Mouse (Mus musculus): ENCODE data around the gene Gm21887.
"Not testable (repeated sequence)": the region's sequence is repeated elsewhere in the genome, so short reads cannot be mapped to it uniquely, and the experiment has no call there.

Gene Gm21887

GRCm38 (mm10) chrX:170009016-170009750 is at the start of gene Gm21887:
Gene Gm21887, plus strand, starts transcription at chrX:170009659.
- DNase-seq (ENCODE audit: low read depth, low spot score), result peak; percentile 100

- no peak for DNase-seq (ENCODE audit: low read depth, low spot score)
Measured at GRCm38 (mm10) chrX:169969337-169969736, 40.1 kb upstream of the Gm21887 start.

GRCm38 (mm10) chrX:169969765-169970164 is 39.7 kb upstream of the Gm21887 start:
- DNase-seq (ENCODE audit: low read depth, low spot score), result not testable (repeated sequence)

DNA sequence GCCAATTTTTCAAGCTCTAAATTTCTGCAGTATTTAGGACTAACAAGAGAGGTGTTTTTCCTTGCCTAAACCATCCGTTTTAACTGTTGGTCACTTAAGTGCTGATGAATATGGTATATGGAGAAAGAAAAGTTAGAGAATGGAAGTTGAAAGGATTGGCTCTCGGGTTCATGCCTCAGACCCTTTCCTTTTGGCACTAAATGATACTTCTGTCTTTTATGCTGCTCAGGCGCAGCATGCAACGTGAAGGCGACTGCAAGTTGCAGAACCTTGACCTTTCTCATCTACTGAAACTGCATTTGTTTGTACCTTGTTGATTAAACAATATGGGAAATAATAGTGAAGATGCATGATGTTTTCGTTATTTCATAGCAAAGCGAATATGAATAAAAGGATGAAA is 38.9 kb upstream of the Gm21887 start:
- DNase-seq (ENCODE audit: low read depth, low spot score), result not testable (repeated sequence)

DNA sequence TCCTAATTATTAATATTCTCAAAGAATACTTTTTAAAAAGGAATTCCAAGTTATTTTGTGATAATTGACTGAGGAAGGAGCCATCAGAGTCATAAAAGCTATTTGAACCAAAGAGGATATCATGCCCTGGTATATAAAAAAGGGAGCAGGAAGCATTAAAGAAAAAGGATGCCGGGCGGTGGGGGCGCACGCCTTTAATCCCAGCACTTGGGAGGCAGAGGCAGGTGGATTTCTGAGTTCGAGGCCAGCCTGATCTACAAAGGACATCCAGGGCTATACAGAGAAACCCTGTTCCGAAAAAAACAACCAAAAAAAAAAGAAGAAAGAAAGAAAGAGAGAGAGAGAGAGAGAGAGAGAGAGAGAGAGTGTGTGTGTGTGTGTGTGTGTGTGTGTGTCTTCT is 37.9 kb upstream of the Gm21887 start:
- DNase-seq (ENCODE audit: low read depth, low spot score), result not testable (repeated sequence)

DNA sequence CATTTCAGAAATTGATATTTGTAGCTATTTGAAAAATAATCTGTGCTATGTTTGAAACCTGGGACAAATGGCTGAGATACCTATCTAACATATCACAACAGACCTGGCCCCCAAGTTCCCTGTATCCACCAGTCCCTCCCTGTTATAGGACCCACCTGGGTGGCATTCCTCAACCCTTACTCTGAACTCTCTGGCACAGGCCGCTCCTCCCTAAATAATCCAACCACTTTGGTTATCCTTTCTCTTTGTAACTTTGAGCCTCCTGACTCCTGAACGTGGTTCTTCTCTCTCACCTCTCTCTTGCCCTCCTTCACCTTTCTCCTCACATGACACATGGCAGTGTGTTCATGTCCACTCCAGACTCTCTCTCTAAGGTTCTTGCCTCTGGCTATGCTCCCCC is 37.3 kb upstream of the Gm21887 start:
- not testable (repeated sequence) for DNase-seq (ENCODE audit: low read depth, low spot score)

DNA sequence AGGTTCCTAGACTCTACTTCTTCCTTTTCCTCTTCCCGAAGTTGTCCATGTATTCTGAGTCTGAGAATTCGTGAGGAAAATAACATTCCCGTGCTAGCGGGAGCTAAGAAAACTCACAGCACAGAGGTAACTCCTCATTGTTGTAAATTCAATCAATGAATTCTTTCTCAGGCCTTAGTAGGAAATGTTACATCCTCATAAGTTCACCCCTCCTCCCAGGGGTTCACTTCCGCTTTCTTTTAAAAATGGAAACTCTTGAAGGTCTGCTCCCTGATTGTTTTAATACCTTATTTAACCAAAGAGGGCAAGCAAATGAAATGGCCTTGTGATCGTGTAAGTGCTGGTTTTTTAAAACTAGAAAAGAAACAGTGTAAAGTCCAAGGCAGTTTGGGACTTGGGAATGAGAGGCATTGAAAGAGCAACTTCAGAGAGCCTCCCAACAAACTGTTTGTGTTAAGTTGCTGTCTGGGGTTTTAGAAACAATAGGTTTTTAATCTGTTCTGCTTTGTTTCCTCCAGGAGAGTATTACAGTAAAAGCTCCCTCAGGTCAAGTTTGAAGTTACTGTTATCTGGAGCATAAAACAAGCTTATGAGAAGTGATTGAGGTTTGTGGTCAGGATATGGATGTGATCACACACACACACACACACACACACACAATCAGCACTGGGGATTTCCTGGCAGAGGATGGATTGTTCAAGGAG is 36.5 kb upstream of the Gm21887 start:
- DNase-seq (ENCODE audit: low read depth, low spot score), result not testable (repeated sequence)

DNA sequence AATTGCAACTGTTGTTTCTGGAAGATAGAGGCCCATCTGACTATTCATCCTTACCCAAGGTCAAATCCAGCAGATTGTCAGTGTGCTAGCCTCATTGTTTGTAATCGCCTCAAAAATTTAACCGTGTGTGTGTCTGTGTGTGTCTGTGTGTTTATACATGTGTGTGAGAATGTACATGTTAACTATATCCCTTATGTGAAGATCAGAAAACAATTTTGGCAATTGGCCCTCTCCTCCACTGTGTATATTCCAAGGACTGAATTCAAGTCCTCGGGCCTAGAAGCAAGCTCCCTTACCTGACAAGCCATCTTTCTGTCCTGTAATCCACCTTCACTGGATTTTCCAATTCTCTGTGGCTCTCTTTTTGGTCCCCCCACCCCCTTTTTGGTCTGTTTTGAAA is 35.7 kb upstream of the Gm21887 start:
- not testable (repeated sequence) for DNase-seq (ENCODE audit: low read depth, low spot score)

DNA sequence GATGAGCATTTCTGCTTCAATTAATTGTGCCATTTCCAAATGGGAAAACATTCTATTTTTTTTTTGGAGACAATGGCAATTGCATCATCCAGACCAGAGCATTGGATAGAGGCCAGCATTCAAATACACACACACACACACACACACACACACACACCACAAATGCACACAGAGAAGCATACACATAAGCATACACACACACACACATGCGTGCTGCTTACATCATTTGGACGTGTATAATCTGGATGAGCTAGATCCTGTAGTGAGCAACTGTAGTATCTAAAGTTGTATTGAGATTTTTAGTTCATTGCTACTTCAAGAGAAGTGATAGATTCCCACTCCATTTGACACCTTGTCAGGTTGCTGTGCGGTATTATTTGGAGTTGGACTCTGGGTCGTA is 35.0 kb upstream of the Gm21887 start:
- not testable (repeated sequence) for DNase-seq (ENCODE audit: low read depth, low spot score)

GRCm38 (mm10) chrX:169974974-169975373 is 34.5 kb upstream of the Gm21887 start:
- DNase-seq (ENCODE audit: low read depth, low spot score), result not testable (repeated sequence)

- DNase-seq (ENCODE audit: low read depth, low spot score), result not testable (repeated sequence)
Measured at GRCm38 (mm10) chrX:169975681-169976131, 33.8 kb upstream of the Gm21887 start.

GRCm38 (mm10) chrX:169976340-169976739 is 33.1 kb upstream of the Gm21887 start:
- DNase-seq (ENCODE audit: low read depth, low spot score), result not testable (repeated sequence)

GRCm38 (mm10) chrX:169977856-169978435 is 31.5 kb upstream of the Gm21887 start:
- DNase-seq (ENCODE audit: low read depth, low spot score), result not testable (repeated sequence)

DNA sequence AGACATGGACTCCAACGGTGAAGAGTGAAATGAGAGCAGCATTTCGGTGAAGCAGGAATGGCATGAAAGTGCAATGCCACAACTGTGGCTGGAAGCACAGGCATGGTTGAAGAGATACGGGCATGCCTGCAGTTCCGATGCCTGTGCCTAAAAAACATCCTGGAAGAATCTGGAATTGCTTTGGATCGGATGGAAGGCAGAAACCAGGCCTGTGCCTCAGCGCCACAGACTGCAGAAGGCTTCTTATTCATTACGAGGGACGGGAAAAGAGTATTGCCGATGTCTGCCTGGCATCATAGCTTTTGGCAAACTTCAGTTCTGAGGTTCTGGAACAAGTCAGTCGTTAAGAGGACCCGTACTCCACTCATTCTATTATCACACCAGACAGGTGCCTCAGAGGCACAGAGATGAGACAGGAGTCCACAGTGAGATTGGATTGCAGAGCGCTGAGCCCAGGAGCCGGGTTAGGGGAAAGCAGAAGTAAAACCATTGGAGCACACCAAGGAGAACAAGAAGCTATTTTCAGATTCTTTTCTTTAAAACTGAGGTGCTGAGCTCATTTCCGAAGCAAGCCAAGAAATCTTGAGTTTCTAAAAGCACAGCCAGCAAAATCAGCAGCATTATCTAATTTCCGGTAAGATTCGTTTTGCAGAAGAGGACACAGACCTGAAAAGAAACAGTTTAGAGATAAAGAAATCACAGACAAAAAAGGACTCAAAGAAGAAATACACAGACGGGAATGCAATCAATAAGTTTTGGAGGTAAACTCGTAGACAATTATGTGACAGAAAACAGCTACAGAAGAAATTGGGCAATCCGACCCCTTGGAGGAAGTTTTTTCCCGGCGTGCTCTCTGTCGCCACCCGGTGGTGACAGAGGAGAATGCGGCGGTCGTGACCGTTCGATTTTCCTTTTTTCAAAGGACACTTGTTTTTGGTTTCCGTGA is 30.8 kb upstream of the Gm21887 start:
- DNase-seq (ENCODE audit: low read depth, low spot score), result not testable (repeated sequence)

- not testable (repeated sequence) for DNase-seq (ENCODE audit: low read depth, low spot score)
Measured at GRCm38 (mm10) chrX:169979461-169980202, 29.8 kb upstream of the Gm21887 start.

DNA sequence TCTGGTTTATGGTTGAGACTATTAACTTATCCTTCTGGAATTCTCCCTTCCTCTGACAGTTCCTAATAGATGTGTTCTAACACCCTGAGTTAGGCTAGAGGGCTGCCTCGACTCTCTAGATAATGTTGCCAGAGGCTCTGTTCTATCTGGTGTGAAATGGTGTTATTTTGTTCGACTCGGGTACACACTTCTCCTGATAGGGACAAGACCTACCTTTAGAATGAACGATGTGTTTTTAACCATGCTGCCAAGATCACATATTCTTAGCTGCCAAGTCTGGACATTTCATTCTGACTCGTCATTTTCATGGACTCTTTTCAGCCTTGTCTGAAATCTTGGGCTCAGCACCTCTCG is 29.3 kb upstream of the Gm21887 start:
- not testable (repeated sequence) for DNase-seq (ENCODE audit: low read depth, low spot score)

DNA sequence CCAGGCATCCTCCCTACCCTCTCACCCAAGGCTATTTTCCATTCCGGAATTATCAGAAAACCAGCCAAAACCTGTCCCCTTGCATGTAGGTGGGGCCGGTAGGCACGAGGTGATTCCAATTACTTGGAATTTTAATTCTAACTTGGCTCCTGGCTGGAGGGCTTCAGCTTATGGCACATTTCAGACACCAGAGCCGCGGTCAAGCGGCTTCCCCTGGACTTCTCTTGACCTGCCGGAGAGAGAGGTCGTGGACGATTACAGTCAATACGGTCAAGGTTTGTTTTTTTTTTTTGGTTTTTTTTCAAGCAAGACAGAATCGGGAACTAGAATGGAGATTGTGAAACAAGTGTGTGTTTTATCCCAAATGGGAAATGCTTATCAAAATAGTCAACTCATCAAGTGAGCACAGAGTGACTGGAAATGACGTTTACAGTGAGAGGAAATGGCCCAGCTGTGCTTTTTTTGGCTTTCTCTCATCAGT is 28.6 kb upstream of the Gm21887 start:
- DNase-seq (ENCODE audit: low read depth, low spot score), result no peak

GRCm38 (mm10) chrX:169981761-169982181 is 27.7 kb upstream of the Gm21887 start:
- DNase-seq (ENCODE audit: low read depth, low spot score), result not testable (repeated sequence)

DNA sequence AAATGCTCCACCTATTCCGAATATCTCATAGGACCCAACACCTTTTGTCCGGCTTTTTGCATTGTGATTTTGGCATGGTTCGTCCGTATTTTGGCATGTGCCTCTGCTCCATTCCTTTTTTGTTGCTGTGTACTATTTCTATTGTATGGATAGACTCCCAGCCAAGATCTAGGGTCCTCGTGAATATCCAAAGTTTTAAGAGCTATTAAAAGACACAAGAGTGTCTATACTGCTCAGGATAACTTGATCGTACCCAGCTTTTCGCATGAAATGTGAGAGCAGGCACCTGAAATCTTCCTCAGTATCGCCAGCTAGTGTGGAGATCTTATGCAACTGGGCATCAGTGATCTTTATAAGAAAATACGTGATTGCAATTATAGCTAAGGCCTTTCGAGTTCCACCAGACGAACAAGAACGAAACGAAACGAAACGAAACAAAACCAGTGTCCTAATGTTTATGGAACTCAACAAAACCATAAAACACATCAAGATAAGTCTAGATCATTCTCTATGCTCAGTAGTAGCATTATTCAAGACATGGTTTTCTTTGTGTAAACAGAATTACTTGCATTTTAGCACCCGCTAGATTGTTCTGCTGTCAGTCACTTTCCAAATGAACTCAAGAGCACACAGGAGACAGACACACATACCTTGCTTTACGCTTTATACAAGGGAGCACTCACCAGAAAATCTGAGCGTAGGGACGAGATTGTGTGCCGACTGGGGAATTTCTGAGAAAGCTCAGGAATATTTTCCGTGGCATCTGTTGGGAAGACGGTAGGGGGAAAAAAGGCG is 26.7 kb upstream of the Gm21887 start:
- DNase-seq (ENCODE audit: low read depth, low spot score), result not testable (repeated sequence)
